Mouse (Mus musculus): ENCODE measurements around the gene Tomt. TPM values are rescaled to one million over a fixed set of nuclear protein-coding genes. Genes with fewer than 3 reads are reported as not detected.
"Not testable (repeated sequence)": the region's sequence is repeated elsewhere in the genome, so short reads cannot be mapped to it uniquely, and the experiment has no call there.

The Tomt gene
- polyA plus RNA-seq (2012; ENCODE audit: insufficient read depth, insufficient read length, low replicate concordance, missing spikeins) = not detected in 2 replicates

- Histone ChIP-seq H3K27ac (ENCODE audit: insufficient read depth, low read depth, low read length) (peak within 1 kb of the TSS; percentile 96), H3K4me1 (ENCODE audit: control insufficient read depth, insufficient read depth, low read length) (peaks cover 12% of the 10 kb centered on the region), H3K4me3 (ENCODE audit: insufficient read depth, low read depth, low read length) (peak within 1 kb of the TSS; percentile 87)
- TF ChIP-seq POLR2A (IDR thresholded peaks at IDR 0.05; ENCODE audit: insufficient read depth, low read depth, low read length) (no peak), CTCF (IDR thresholded peaks at IDR 0.05; ENCODE audit: insufficient read depth, low read depth, low read length) (no peak)
- WGBS = 16% methylated on average over 11 of the region's 11 CpGs
These were observed at the start of gene Tomt for GRCm38 (mm10) chr7:101906287-101906681. Tomt (minus strand) TSS chr7:101906359.

- Histone ChIP-seq H3K27ac (ENCODE audit: insufficient read depth, low read depth, low read length) (no peak overlapping the region), H3K4me3 (ENCODE audit: insufficient read depth, low read depth, low read length) (no peak overlapping the region), H3K4me1 (ENCODE audit: control insufficient read depth, insufficient read depth, low read length) (no peaks in the 10 kb centered on the region)
- WGBS = 67% methylated on average over 4 of the region's 4 CpGs
- TF ChIP-seq POLR2A (IDR thresholded peaks at IDR 0.05; ENCODE audit: insufficient read depth, low read depth, low read length) (no peak), CTCF (IDR thresholded peaks at IDR 0.05; ENCODE audit: insufficient read depth, low read depth, low read length) (no peak)
These were observed 49.7 kb upstream of the Tomt start for GRCm38 (mm10) chr7:101955862-101956261.

- H3K4me1 ChIP-seq (ENCODE audit: control insufficient read depth, insufficient read depth, low read length) = no peaks in the 10 kb centered on the region
- no peak overlapping the region for H3K27ac ChIP-seq (ENCODE audit: insufficient read depth, low read depth, low read length)
- 80% methylated on average over 2 of the region's 2 CpGs for WGBS
- H3K4me3 ChIP-seq (ENCODE audit: insufficient read depth, low read depth, low read length) = no peak overlapping the region
- TF ChIP-seq CTCF (IDR thresholded peaks at IDR 0.05; ENCODE audit: insufficient read depth, low read depth, low read length) (no peak), POLR2A (IDR thresholded peaks at IDR 0.05; ENCODE audit: insufficient read depth, low read depth, low read length) (no peak)
These were observed 49.1 kb upstream of the Tomt start for GRCm38 (mm10) chr7:101955276-101955675.

- H3K27ac ChIP-seq (ENCODE audit: insufficient read depth, low read depth, low read length) = peak overlapping the region; percentile 80
- no peaks in the 10 kb centered on the region for H3K4me1 ChIP-seq (ENCODE audit: control insufficient read depth, insufficient read depth, low read length)
- no peak overlapping the region for H3K4me3 ChIP-seq (ENCODE audit: insufficient read depth, low read depth, low read length)
- 14% methylated on average over 2 of the region's 2 CpGs for WGBS
- TF ChIP-seq POLR2A (IDR thresholded peaks at IDR 0.05; ENCODE audit: insufficient read depth, low read depth, low read length) = no peak
These were observed 48.0 kb upstream of the Tomt start for GRCm38 (mm10) chr7:101954163-101954562.

GRCm38 (mm10) chr7:101952098-101952497 is 45.9 kb upstream of the Tomt start:
- H3K27ac ChIP-seq (ENCODE audit: insufficient read depth, low read depth, low read length) = no peak overlapping the region
- no peak overlapping the region for H3K4me3 ChIP-seq (ENCODE audit: insufficient read depth, low read depth, low read length)
- H3K4me1 ChIP-seq (ENCODE audit: control insufficient read depth, insufficient read depth, low read length) = no peaks in the 10 kb centered on the region
- no peak for TF ChIP-seq CTCF (IDR thresholded peaks at IDR 0.05; ENCODE audit: insufficient read depth, low read depth, low read length)
- TF ChIP-seq POLR2A (IDR thresholded peaks at IDR 0.05; ENCODE audit: insufficient read depth, low read depth, low read length) = no peak
- WGBS = 47% methylated on average over 2 of the region's 2 CpGs

GRCm38 (mm10) chr7:101951648-101952047 is 45.5 kb upstream of the Tomt start:
- no peak overlapping the region for H3K27ac ChIP-seq (ENCODE audit: insufficient read depth, low read depth, low read length)
- 70% methylated on average over 1 of the region's 1 CpGs for WGBS
- no peak overlapping the region for H3K4me3 ChIP-seq (ENCODE audit: insufficient read depth, low read depth, low read length)
- TF ChIP-seq POLR2A (IDR thresholded peaks at IDR 0.05; ENCODE audit: insufficient read depth, low read depth, low read length) = no peak
- TF ChIP-seq CTCF (IDR thresholded peaks at IDR 0.05; ENCODE audit: insufficient read depth, low read depth, low read length) = no peak
- H3K4me1 ChIP-seq (ENCODE audit: control insufficient read depth, insufficient read depth, low read length) = no peaks in the 10 kb centered on the region

GRCm38 (mm10) chr7:101949008-101949407 is 42.8 kb upstream of the Tomt start:
- H3K4me1 ChIP-seq (ENCODE audit: control insufficient read depth, insufficient read depth, low read length); H3K27ac ChIP-seq (ENCODE audit: insufficient read depth, low read depth, low read length); H3K4me3 ChIP-seq (ENCODE audit: insufficient read depth, low read depth, low read length): not testable (repeated sequence)
- WGBS = 85% methylated on average over 5 of the region's 5 CpGs

- no peak overlapping the region for H3K4me3 ChIP-seq (ENCODE audit: insufficient read depth, low read depth, low read length)
- no peak overlapping the region for H3K27ac ChIP-seq (ENCODE audit: insufficient read depth, low read depth, low read length)
- WGBS = 95% methylated on average over 4 of the region's 4 CpGs
- TF ChIP-seq POLR2A (IDR thresholded peaks at IDR 0.05; ENCODE audit: insufficient read depth, low read depth, low read length) (no peak), CTCF (IDR thresholded peaks at IDR 0.05; ENCODE audit: insufficient read depth, low read depth, low read length) (no peak)
- H3K4me1 ChIP-seq (ENCODE audit: control insufficient read depth, insufficient read depth, low read length) = peaks cover 6% of the 10 kb centered on the region; the same call in 1 of the 2 replicates
These were observed 33.6 kb upstream of the Tomt start for GRCm38 (mm10) chr7:101939758-101940157.

- WGBS = 76% methylated on average over 2 of the region's 2 CpGs
- TF ChIP-seq POLR2A (IDR thresholded peaks at IDR 0.05; ENCODE audit: insufficient read depth, low read depth, low read length) (no peak), CTCF (IDR thresholded peaks at IDR 0.05; ENCODE audit: insufficient read depth, low read depth, low read length) (no peak)
- H3K4me1 ChIP-seq (ENCODE audit: control insufficient read depth, insufficient read depth, low read length) = peaks cover 7% of the 10 kb centered on the region; the same call in 1 of the 2 replicates
- no peak overlapping the region for H3K4me3 ChIP-seq (ENCODE audit: insufficient read depth, low read depth, low read length)
- H3K27ac ChIP-seq (ENCODE audit: insufficient read depth, low read depth, low read length) = no peak overlapping the region
These were observed 32.2 kb upstream of the Tomt start for GRCm38 (mm10) chr7:101938348-101938747.

GRCm38 (mm10) chr7:101937569-101937968 is 31.4 kb upstream of the Tomt start:
- H3K4me1 ChIP-seq (ENCODE audit: control insufficient read depth, insufficient read depth, low read length) = peaks cover 7% of the 10 kb centered on the region; the same call in 1 of the 2 replicates
- 48% methylated on average over 4 of the region's 4 CpGs for WGBS
- H3K27ac ChIP-seq (ENCODE audit: insufficient read depth, low read depth, low read length) = 0 out of 2 replicates have a peak overlapping the region, but pooled peaks have one; percentile 52
- TF ChIP-seq CTCF (IDR thresholded peaks at IDR 0.05; ENCODE audit: insufficient read depth, low read depth, low read length) (no peak), POLR2A (IDR thresholded peaks at IDR 0.05; ENCODE audit: insufficient read depth, low read depth, low read length) (no peak)
- H3K4me3 ChIP-seq (ENCODE audit: insufficient read depth, low read depth, low read length) = no peak overlapping the region

Measured in olfactory bulb, adult 2 months (tissue).